Mouse (Mus musculus) skeletal muscle tissue, adult 2 months (tissue): ENCODE results near the gene Chil1.

Experiments
- DNase-seq: peaks from one replicate; pipeline ENCODE4 v3.0.0-alpha.2; 2012; ENCODE audit warnings: low read depth, low spot score

The Chil1 gene

DNA sequence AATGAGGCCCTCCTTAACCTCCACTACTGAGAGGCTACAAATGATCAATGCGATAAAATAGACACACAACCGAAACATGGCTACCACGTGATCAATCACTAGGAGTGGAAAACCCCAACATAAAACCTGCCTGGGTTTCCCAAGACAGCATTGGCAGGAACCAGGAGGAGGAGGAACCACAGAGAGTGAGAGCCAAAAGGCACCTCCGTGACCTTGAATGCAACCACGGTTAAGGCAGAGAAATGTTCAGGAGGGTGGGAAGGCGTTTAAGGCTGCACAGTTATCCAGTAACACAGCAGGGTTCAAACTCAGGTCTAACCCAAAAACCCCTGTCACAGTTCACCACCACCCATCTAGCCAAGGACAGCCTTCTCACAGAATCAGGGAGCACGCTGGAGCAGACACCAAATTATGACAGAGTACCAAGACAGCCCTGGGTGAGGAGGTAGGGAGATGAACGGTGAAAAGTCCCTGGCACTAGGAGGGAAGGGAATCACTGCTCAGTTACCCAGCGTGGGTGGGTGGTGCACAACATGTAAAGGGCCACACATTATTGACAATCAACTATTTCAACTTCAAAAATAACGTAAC is 48.8 kb downstream of the Chil1 start:
- no peak for DNase-seq

DNA sequence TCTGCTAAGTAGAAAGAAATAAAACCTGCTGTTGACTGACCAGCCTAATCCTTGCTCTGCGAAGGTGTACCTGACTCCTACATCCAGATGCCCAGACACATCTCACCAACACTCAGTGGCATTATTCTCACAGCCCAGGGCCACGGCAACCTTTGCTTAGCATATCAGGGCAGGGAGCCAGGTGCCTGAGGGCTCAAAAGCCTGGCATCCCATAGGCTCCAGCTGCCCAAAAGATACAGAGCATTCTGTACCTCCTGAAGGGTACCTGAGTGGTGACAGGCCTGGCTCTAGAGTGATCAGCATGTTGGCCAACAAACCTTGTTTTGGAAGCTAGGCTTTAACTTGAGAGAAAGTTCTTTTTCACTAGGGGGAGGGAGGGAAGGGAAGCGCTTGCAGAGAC is 49.3 kb downstream of the Chil1 start:
- DNase-seq: no peak

GRCm38 (mm10) chr1:134231681-134232080 is 49.7 kb downstream of the Chil1 start:
- no peak for DNase-seq

GRCm38 (mm10) chr1:134232326-134232725 is 50.4 kb downstream of the Chil1 start:
- DNase-seq: no peak

DNA sequence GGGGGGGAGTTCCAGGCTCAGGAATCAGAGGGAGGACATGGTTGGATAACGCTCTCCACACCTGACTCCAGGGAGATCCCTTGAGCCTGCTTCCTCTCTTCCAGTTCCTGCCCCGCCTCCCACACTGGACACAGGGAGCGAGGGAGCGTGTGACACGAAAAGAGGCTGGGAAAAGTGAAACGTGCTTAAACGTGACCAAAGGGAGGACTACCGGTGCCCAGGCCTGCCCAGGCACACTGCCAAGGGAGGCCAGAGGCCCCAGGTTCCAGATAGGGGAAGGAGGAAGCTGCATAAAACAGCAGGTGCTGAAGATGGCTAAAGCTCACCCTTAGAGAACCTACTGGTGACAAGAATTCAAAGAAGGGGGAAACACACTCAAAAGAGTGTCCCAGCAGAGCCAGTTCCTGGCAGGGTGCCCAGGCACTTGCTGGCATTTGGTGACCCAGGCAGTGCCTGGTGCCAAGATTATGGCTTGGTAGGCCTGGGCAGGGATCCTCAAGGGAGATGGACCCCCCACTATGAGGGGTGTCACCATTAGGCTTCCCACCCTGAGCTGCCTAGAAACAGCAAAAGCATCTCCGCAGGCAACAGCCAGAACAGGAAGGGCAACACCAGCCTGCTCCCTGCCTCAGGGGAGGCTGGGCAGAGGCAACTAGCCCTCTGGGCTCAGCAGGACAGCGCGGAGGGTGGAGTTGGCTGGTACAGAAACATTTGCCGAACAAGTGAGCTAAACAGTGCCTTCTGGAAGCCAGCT is 51.0 kb downstream of the Chil1 start:
- no peak for DNase-seq

- DNase-seq: no peak
Measured at GRCm38 (mm10) chr1:134233681-134234454, 51.9 kb downstream of the Chil1 start.

- DNase-seq: no peak
Measured at GRCm38 (mm10) chr1:134234455-134235390, 52.7 kb downstream of the Chil1 start.

DNA sequence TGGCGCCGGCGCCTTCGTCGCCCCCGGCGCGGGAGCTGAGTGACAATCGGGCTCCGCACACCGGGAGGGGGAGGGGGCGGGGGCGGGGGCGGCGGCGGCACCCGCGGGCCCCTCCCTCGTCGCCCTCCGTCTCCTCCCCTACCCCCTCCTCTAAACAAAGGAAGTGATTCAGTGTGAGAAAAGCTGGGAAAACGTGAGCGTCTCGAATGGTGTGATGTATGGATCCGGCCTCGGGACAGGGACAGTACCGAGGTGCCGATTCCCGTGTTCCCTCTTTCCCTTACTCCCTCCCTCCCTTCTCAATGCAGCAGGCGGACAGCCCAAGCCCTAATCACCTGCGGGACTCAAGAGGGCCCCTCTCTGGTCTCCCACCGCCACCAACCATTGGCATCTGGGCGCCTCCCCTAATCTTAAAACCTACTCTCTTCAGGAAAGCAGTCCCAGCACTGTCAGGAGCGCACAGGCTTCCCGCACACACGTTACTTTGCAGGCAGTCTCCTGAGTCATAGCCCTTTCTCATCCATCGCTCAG is 53.5 kb downstream of the Chil1 start, which contains the start of gene Adora1:
Gene Adora1, minus strand, starts transcription at position 41 of the 531 bp plus-strand sequence.
- no peak for DNase-seq

DNA sequence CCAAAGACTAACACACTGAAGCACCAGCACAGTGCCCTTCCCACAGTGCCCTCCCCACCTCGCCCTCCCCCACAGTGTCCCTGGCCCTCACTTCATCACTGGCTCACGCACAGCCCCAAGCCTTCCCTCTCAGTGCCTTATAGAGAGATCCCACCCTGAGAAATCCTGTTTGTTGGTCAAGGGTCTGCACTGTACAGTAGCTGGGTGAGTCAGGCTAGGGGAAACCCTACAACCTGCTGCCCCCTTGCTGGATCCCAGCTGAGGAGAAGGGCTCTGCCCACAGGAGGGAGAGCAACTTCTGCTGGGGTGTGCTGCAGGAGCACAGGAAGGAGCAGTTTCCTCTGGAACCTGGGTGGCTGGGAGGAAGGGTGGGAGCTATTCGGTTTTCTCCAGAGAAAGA is 54.2 kb downstream of the Chil1 start:
- DNase-seq: no peak

DNA sequence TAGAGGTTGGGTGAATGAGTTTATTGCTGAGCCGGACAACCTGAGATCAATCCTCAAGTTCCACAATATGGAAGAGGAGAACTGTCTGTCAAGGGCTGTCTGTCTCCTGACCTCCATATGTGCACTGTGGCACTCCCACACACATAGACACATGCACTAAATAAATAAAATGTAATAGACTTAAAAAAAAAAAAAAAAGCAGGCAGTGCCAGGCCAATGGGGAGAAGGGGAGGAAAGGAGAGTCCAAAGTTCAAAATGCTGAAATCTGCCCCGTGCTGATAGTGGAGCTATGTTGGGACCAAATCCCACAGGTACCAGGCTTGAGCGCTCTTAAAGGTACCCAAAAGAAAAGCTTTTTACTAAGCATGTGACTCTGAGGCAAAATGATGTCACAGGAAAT is 55.5 kb downstream of the Chil1 start:
- no peak for DNase-seq
